Mouse (Mus musculus) cerebellum, adult 2 months (tissue): ENCODE data around the gene Guca2a.

ENCODE experiments used
- CTCF ChIP-seq: fragments of 200-500 bp; IDR thresholded peaks from 2 replicates; pipeline ENCODE4 v1.5.1; 2011; ENCODE audit warnings: low read depth, mild to moderate bottlenecking, control low read depth, low read length, moderate library complexity, borderline replicate concordance; ENCODE audit not compliant: insufficient read depth
- POLR2A ChIP-seq: fragments of 200-500 bp; IDR thresholded peaks from 2 replicates; pipeline ENCODE4 v1.6.1; 2011; ENCODE audit warnings: low read length, control low read depth, borderline replicate concordance; ENCODE audit not compliant: insufficient read depth

GRCm38 (mm10) chr4:119614724-119615123 is 22.8 kb upstream of the Guca2a start:
- TF ChIP-seq CTCF (no peak), POLR2A (no peak)
